Mouse (Mus musculus) erythroblast, embryonic 14.5 days (primary cell): ENCODE data around the gene Pdzrn3.

Experiments used
- GATA1 ChIP-seq: IDR thresholded peaks from 2 replicates; pipeline ENCODE4 v1.6.1; 2012; ENCODE audit warnings: low read length, inconsistent platforms, mixed read lengths
- TAL1 ChIP-seq: IDR thresholded peaks from 3 replicates; pipeline ENCODE4 v1.6.1; 2012; ENCODE audit warnings: low read length, inconsistent platforms, mixed read lengths

GRCm38 (mm10) chr6:101418213-101418612 lies 40.5 kb upstream of the Pdzrn3 start:
- TF ChIP-seq GATA1 (no peak), TAL1 (no peak)
